Mouse (Mus musculus) heart, embryonic 16.5 days (tissue): ENCODE measurements at regions not wholly inside any gene's neighbourhood (a gene's known extent, or its start where the extent isn't known, plus 50 kb on each side); places are given as distances from the start of the nearest gene placed in this dataset.

Experiments used
- ATAC-seq: fragments of 200-750 bp; cut with Nextera tagmentation; replicated peaks from 2 replicates; pipeline ENCODE4 v1.8.0; 2017; ENCODE audit warnings: moderate number of reproducible peaks; ENCODE audit not compliant: insufficient read depth, low FRiP score; ENCODE audit errors: extremely low read depth
- H3K27ac ChIP-seq: fragments of 300-500 bp; sonication (generic); 2 replicates; pipeline ENCODE4 v1.5.1; 2014; ENCODE audit warnings: mild to moderate bottlenecking, low read length, control low read depth, moderate library complexity
- H3K27me3 ChIP-seq: fragments of 300-500 bp; sonication (generic); 2 replicates; pipeline ENCODE4 v1.6.1; 2014; ENCODE audit warnings: low read length, mixed read lengths; ENCODE audit not compliant: control insufficient read depth, insufficient read depth
- H3K36me3 ChIP-seq: fragments of 300-500 bp; sonication (generic); 2 replicates; pipeline ENCODE4 v1.6.1; 2014; ENCODE audit not compliant: control insufficient read depth, insufficient read depth
- H3K4me1 ChIP-seq: fragments of 300-500 bp; sonication (generic); 2 replicates; pipeline ENCODE4 v1.6.1; 2014; ENCODE audit warnings: low read length, mixed read lengths; ENCODE audit not compliant: control insufficient read depth, insufficient read depth
- H3K4me2 ChIP-seq: fragments of 300-500 bp; sonication (generic); 2 replicates; pipeline ENCODE4 v1.6.1; 2014; ENCODE audit warnings: low read depth, mild to moderate bottlenecking, control low read depth, low read length
- H3K4me3 ChIP-seq: fragments of 300-500 bp; sonication (generic); 2 replicates; pipeline ENCODE4 v1.5.1; 2014; ENCODE audit warnings: mild to moderate bottlenecking, control low read depth, low read length
- H3K9ac ChIP-seq: fragments of 300-500 bp; sonication (generic); 2 replicates; pipeline ENCODE4 v1.6.1; 2014; ENCODE audit warnings: low read length, control low read depth
- H3K9me3 ChIP-seq: fragments of 300-500 bp; sonication (generic); replicated peaks from 2 replicates; pipeline ENCODE4 v1.6.1; 2016; ENCODE audit warnings: low read length; ENCODE audit not compliant: control insufficient read depth
- WGBS: fragments of 180-500 bp; shearing (Covaris S2); extraction: QIAGEN DNeasy Blood & Tissue Kit; methylation state at CpG from one replicate; pipeline ENCODE4 v1.1.7; 2014; 5-methylcytosine and 5-hydroxymethylcytosine counted together

DNA sequence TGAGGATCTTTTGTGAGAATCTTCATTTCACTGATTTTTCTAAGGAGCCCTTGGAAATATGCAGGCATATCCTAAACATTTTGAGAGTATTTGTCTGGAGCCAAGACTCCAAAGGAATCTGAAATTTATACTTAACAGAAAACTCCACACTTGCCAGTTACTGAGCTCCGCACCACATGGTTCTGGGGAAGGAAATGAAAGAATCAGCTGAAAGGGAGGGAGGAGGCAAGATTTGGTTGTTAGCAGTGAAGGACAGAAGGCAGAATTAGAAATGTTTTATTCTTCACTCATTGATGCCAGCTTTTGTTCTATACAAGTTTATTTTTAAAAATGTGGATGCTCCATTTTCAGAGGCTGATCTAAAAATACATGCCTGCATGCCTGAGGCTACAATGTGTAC is 890.1 kb downstream of the Gsdmc2 start:
- peaks cover 2% of the 10 kb centered on the region; the same call in 1 of the 2 replicates for H3K4me1 ChIP-seq
- H3K27ac ChIP-seq = no peak overlapping the region
- H3K36me3 ChIP-seq = no peaks in the 10 kb centered on the region
- H3K4me3 ChIP-seq = no peak overlapping the region
- H3K9me3 ChIP-seq = no peaks in the 10 kb centered on the region
- ATAC-seq = no peak
- H3K27me3 ChIP-seq = no peaks in the 10 kb centered on the region
- H3K9ac ChIP-seq = no peak overlapping the region
- WGBS = 90% methylated on average over 1 of the region's 1 CpGs
- H3K4me2 ChIP-seq = no peak overlapping the region

DNA sequence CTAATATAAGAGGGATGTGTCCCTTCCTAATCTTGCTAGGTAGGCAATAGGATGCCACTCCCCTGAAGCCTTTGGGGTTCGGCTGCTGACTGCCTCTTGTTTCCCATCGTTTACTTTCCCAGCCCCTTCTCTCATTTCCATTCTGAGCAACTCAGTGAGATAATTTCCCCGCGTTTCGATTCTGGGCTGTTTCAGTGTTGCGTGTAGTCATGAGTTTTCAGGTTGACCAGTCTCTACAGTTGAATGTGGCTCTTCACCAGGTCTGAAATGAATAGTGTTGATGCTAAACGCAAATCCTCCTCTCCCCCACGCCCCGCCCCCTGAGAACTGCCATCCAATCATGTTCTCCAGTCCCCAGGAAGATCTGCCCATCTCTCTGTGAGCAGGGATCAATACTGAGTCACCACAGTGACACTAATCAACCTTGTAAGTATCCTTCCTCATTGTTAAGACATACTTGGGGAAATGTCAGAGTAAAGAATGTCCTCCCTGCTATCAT is 890.6 kb downstream of the Gsdmc2 start:
- Histone ChIP-seq H3K9ac (no peak overlapping the region), H3K27ac (no peak overlapping the region), H3K9me3 (no peaks in the 10 kb centered on the region), H3K4me1 (peaks cover 2% of the 10 kb centered on the region; the same call in 1 of the 2 replicates), H3K27me3 (no peaks in the 10 kb centered on the region), H3K36me3 (no peaks in the 10 kb centered on the region), H3K4me2 (no peak overlapping the region), H3K4me3 (no peak overlapping the region)
- ATAC-seq = no peak
- 74% methylated on average over 9 of the region's 9 CpGs for whole genome bisulfite sequencing

DNA sequence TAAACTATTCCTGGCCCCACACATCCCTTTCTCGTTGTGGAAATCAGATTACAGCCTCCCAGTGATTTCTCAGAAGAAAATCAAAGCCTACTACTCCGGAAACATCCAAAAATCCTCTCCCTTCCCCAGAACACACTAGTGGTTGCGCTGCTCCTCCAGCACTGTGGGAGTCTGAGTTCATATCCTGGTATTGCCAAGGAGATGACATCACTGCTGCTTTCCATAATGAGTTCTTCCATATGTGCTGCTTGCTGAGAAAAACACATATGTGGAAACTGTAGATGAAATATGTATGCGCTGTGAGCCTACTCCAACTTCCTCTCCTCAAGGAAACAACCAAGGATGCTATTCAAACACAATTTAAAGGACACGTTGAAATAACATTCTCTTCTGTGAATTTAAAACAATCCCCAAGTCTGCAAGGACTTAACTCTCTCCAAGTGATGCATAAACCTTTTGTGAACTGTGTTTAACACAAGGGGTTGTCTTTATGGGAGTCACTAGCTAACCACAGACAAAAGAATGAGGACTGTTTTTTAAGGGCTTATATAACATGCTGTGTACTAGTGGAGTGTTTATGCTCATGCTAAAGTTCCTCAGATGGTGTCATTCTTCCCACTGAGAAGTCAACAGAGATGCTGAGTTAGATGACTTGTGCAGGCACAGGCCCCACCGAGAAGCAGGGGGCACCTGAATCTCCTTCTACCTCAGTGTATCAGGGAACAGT is 891.6 kb downstream of the Gsdmc2 start:
- WGBS = 55% methylated on average over 6 of the region's 6 CpGs
- no peak for ATAC-seq
- H3K27ac ChIP-seq = peak overlapping the region; percentile 41
- H3K4me1 ChIP-seq = peaks cover 2% of the 10 kb centered on the region; the same call in 1 of the 2 replicates
- H3K9me3 ChIP-seq = no peaks in the 10 kb centered on the region
- H3K4me3 ChIP-seq = no peak overlapping the region
- no peaks in the 10 kb centered on the region for H3K36me3 ChIP-seq
- H3K9ac ChIP-seq = no peak overlapping the region
- no peak overlapping the region for H3K4me2 ChIP-seq
- H3K27me3 ChIP-seq = no peaks in the 10 kb centered on the region

DNA sequence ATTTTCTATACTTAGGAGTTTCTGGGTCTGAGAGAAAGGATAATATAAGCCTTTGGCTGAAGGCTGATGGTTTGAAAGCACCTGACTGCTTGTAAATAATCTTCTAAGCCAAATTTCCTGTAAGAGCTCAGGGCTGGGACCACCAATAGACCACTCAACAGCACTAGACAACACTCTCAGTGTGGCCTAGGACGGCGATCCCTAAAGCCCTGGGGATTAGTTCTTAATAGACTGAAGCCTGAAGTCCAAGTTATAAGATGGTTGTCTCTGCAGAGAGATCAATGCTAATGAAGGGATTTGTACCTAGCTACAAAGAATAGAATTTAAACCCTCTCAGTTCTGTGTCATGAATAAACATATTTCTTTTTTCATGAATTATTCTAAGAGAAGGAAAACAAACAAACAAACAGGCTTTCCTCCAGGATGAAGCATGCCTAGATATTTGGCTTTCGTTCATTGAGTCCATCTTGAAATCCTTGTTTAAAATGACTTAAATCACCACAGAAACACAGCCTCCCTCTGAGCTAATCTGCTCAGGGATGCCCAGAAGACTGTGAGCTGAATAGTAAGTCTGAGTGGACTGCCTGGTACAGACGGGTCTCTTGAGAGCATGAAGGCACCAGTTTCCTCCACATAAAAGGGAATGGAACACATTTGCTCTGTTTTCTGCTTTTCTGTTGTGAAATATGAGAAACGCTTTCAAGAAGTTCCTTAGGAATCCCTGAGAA is 892.3 kb downstream of the Gsdmc2 start:
- peak overlapping the region; percentile 29; the same call in 1 of the 2 replicates for H3K27ac ChIP-seq
- H3K4me3 ChIP-seq = no peak overlapping the region
- H3K9me3 ChIP-seq = no peaks in the 10 kb centered on the region
- ATAC-seq = no peak
- H3K36me3 ChIP-seq = no peaks in the 10 kb centered on the region
- peaks cover 2% of the 10 kb centered on the region; the same call in 1 of the 2 replicates for H3K4me1 ChIP-seq
- H3K9ac ChIP-seq = no peak overlapping the region
- 76% methylated on average over 5 of the region's 5 CpGs for WGBS
- no peaks in the 10 kb centered on the region for H3K27me3 ChIP-seq
- H3K4me2 ChIP-seq = no peak overlapping the region

DNA sequence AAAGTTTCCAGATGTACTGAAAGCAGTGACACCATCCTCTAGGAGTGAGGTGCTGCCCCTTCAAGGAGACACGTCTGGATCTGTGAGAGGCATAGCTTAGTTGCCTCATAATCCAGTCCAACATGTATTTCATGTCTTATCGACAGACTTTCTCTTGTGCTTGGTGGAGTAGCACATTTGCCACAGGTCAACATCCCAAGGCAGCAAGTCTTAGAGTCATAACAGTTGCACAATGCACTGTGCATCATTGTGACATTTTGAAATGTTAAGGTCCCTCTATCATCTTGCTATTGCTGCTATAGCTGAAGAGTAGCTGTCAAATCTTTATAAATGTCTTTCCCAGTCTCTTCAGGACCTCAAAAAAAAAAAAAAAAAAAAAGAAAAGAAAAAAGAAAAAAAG is 905.6 kb downstream of the Gsdmc2 start:
- H3K4me3 ChIP-seq = no peak overlapping the region
- H3K4me2 ChIP-seq = no peak overlapping the region
- H3K9ac ChIP-seq = no peak overlapping the region
- WGBS = 74% methylated on average over 2 of the region's 2 CpGs
- no peaks in the 10 kb centered on the region for H3K36me3 ChIP-seq
- H3K9me3 ChIP-seq = no peaks in the 10 kb centered on the region
- no peak overlapping the region for H3K27ac ChIP-seq
- ATAC-seq = no peak
- peaks cover 3% of the 10 kb centered on the region for H3K4me1 ChIP-seq
- H3K27me3 ChIP-seq = no peaks in the 10 kb centered on the region

DNA sequence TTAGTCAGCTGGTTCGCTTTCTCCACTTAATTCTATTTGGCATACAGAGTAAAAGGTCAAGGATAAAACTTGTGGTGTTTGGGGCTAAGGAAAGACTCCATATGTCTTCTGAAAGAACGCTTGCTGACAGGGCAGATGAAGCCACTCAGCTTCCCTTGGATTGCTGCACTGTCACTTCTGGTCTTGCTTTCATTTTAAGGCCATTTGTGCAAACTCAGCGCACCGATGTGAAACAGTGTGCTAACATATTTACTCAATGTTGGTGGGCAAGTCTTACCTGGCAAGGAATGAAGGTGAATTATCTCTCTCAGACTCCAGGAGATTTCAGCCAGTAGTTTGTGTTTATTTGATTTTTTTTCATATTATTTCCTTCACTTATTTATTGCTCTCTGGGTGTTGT is 907.2 kb downstream of the Gsdmc2 start:
- H3K9ac ChIP-seq = no peak overlapping the region
- no peak overlapping the region for H3K27ac ChIP-seq
- peaks cover 6% of the 10 kb centered on the region for H3K4me1 ChIP-seq
- H3K9me3 ChIP-seq = no peaks in the 10 kb centered on the region
- H3K4me2 ChIP-seq = no peak overlapping the region
- no peaks in the 10 kb centered on the region for H3K36me3 ChIP-seq
- 79% methylated on average over 4 of the region's 4 CpGs for WGBS
- H3K27me3 ChIP-seq = no peaks in the 10 kb centered on the region
- H3K4me3 ChIP-seq = no peak overlapping the region
- ATAC-seq = no peak

DNA sequence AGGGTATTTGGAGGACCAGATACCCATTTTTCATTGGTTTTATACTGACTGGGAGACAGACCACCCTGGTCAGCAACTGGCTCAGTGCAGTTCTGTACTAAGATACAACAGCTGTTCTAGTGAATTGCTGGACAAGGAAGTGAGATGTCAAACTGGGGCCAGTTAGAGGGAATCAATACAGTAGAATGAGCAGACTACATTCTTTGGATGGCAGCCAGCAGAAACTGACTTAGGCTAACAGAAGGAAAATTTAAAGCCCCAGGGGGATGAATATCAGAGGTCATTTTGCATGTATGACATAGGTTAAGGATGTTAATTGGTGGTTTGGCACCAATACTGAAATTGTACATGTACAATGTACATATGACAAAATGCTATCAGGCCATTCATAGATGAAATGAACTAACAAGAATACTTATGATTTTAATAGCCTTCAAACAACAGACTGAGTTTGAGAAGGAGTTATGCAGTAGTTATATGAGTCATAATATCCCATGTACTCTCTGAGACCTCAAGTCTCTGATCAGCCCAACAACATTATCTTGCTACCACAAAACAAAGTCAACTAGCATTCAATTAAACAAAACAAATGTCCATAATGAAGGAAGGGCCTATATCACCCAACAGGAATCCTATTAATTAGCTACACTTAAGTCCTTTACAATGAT is 910.3 kb downstream of the Gsdmc2 start:
- no peaks in the 10 kb centered on the region for H3K9me3 ChIP-seq
- no peak overlapping the region for H3K4me3 ChIP-seq

DNA sequence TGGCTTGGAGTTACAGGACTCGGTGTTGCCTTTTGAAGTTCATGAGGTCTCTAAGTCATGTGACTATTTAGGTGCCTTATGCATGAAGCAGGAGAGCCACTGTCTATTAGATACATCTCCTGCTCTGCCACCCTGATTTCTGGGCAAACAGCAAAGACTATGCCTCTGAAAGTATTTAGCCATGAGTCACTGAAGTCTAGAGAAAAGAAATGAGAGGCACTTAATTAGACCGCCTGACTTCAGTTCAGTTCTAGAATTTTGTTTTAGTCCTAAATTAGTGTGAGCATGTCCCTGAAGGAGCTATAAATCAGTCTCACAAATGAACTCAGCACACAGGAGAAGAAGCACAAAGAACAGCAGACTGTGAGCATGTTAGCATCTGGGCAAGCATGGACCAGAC is 924.5 kb downstream of the Gsdmc2 start:
- 75% methylated on average over 2 of the region's 2 CpGs for WGBS
- H3K36me3 ChIP-seq = no peaks in the 10 kb centered on the region
- no peak for ATAC-seq

More for the DNA sequence above, 910.3 kb downstream of the Gsdmc2 start:
- Histone ChIP-seq H3K4me1 (peaks cover 6% of the 10 kb centered on the region), H3K9ac (no peak overlapping the region), H3K27me3 (no peaks in the 10 kb centered on the region), H3K4me2 (no peak overlapping the region), H3K36me3 (no peaks in the 10 kb centered on the region), H3K27ac (peak overlapping the region; percentile 44; the same call in 1 of the 2 replicates)
- peak; percentile 83 for ATAC-seq

DNA sequence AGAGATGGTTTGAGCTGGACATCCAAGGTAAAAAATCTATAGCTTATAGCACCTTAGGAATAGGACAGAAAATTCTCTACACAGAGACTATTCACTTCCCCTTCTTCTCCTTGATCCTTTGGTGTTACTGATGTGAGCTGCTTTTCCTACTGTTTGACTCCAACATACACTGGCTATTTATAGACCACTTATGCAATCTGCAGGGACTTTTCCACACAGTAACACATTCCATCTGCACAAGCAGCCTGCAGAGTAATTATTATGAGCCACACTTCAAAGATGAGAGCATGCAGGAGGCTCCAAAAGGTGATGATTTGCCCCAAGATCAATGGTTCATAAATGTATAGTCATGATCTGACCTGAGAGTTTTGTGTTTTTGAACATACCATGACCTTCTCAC is 925.7 kb downstream of the Gsdmc2 start:
- Histone ChIP-seq H3K4me2 (peak overlapping the region; percentile 15; the same call in 1 of the 2 replicates), H3K9ac (no peak overlapping the region), H3K27ac (peak overlapping the region; percentile 36), H3K4me1 (peaks cover 13% of the 10 kb centered on the region), H3K4me3 (no peak overlapping the region), H3K27me3 (no peaks in the 10 kb centered on the region), H3K36me3 (no peaks in the 10 kb centered on the region), H3K9me3 (no peaks in the 10 kb centered on the region)
- ATAC-seq = peak; percentile 88

More for the DNA sequence above, 924.5 kb downstream of the Gsdmc2 start:
- H3K4me3 ChIP-seq = no peak overlapping the region
- no peaks in the 10 kb centered on the region for H3K27me3 ChIP-seq
- no peaks in the 10 kb centered on the region for H3K9me3 ChIP-seq
- H3K4me2 ChIP-seq = no peak overlapping the region
- no peak overlapping the region for H3K9ac ChIP-seq
- peaks cover 13% of the 10 kb centered on the region for H3K4me1 ChIP-seq
- peak overlapping the region; percentile 36 for H3K27ac ChIP-seq
